Mouse (Mus musculus): ENCODE measurements around the gene Pus10. TPM values are rescaled to one million over a fixed set of nuclear protein-coding genes. Genes with fewer than 3 reads are reported as not detected.

Gene Pus10
- polyA plus RNA-seq, 1 experiment from 2014 or later: 21.5 TPM

- Histone ChIP-seq H3K27ac (ENCODE audit: low read length) (no peak overlapping the region), H3K4me3 (ENCODE audit: low read depth, low read length) (no peak overlapping the region), H3K4me2 (replicated peaks; ENCODE audit: low read depth, low read length) (no peak overlapping the region), H3K27me3 (ENCODE audit: control insufficient read depth, insufficient read depth, low read length) (no peaks in the 10 kb centered on the region), H3K36me3 (ENCODE audit: control insufficient read depth, insufficient read depth, low read length) (peaks cover 5% of the 10 kb centered on the region), H3K4me1 (ENCODE audit: control insufficient read depth, insufficient read depth, low read length) (peaks cover 3% of the 10 kb centered on the region; the same call in 1 of the 2 replicates), H3K9ac (replicated peaks; ENCODE audit: low read depth, low read length) (no peak overlapping the region), H3K9me3 (ENCODE audit: control insufficient read depth, low read depth, low read length) (no peaks in the 10 kb centered on the region)
- ATAC-seq (ENCODE audit: insufficient number of reproducible peaks, insufficient read depth, low FRiP score, low read depth): no peak
- 58% methylated on average over 3 of the region's 3 CpGs for WGBS
Observed at GRCm38 (mm10) chr11:23699414-23700095, 34.1 kb downstream of the Pus10 start.

GRCm38 (mm10) chr11:23701831-23702230, 36.4 kb downstream of the Pus10 start:
- WGBS: 86% methylated on average over 3 of the region's 3 CpGs
- Histone ChIP-seq H3K4me1 (ENCODE audit: control insufficient read depth, insufficient read depth, low read length) (peaks cover 3% of the 10 kb centered on the region; the same call in 1 of the 2 replicates), H3K27me3 (ENCODE audit: control insufficient read depth, insufficient read depth, low read length) (no peaks in the 10 kb centered on the region), H3K4me2 (replicated peaks; ENCODE audit: low read depth, low read length) (no peak overlapping the region), H3K4me3 (ENCODE audit: low read depth, low read length) (no peak overlapping the region), H3K36me3 (ENCODE audit: control insufficient read depth, insufficient read depth, low read length) (peaks cover 5% of the 10 kb centered on the region), H3K9me3 (ENCODE audit: control insufficient read depth, low read depth, low read length) (no peaks in the 10 kb centered on the region), H3K27ac (ENCODE audit: low read length) (no peak overlapping the region), H3K9ac (replicated peaks; ENCODE audit: low read depth, low read length) (no peak overlapping the region)
- no peak for ATAC-seq (ENCODE audit: insufficient number of reproducible peaks, insufficient read depth, low FRiP score, low read depth)

GRCm38 (mm10) chr11:23704604-23705294, 39.3 kb downstream of the Pus10 start:
- no peaks in the 10 kb centered on the region for H3K27me3 ChIP-seq (ENCODE audit: control insufficient read depth, insufficient read depth, low read length)
- no peak overlapping the region for H3K27ac ChIP-seq (ENCODE audit: low read length)
- 86% methylated on average over 7 of the region's 7 CpGs for WGBS
- H3K9ac ChIP-seq (replicated peaks; ENCODE audit: low read depth, low read length): no peak overlapping the region
- no peaks in the 10 kb centered on the region for H3K9me3 ChIP-seq (ENCODE audit: control insufficient read depth, low read depth, low read length)
- ATAC-seq (ENCODE audit: insufficient number of reproducible peaks, insufficient read depth, low FRiP score, low read depth): no peak
- no peak overlapping the region for H3K4me3 ChIP-seq (ENCODE audit: low read depth, low read length)
- peaks cover 3% of the 10 kb centered on the region; the same call in 1 of the 2 replicates for H3K4me1 ChIP-seq (ENCODE audit: control insufficient read depth, insufficient read depth, low read length)
- H3K36me3 ChIP-seq (ENCODE audit: control insufficient read depth, insufficient read depth, low read length): peaks cover 22% of the 10 kb centered on the region
- H3K4me2 ChIP-seq (replicated peaks; ENCODE audit: low read depth, low read length): no peak overlapping the region

GRCm38 (mm10) chr11:23712299-23712698, 46.8 kb downstream of the Pus10 start:
- H3K4me1 ChIP-seq (ENCODE audit: control insufficient read depth, insufficient read depth, low read length): no peaks in the 10 kb centered on the region
- H3K27ac ChIP-seq (ENCODE audit: low read length): no peak overlapping the region
- no peak overlapping the region for H3K4me2 ChIP-seq (replicated peaks; ENCODE audit: low read depth, low read length)
- H3K9me3 ChIP-seq (ENCODE audit: control insufficient read depth, low read depth, low read length): no peaks in the 10 kb centered on the region
- no peak for ATAC-seq (ENCODE audit: insufficient number of reproducible peaks, insufficient read depth, low FRiP score, low read depth)
- no peaks in the 10 kb centered on the region for H3K27me3 ChIP-seq (ENCODE audit: control insufficient read depth, insufficient read depth, low read length)
- 93% methylated on average over 3 of the region's 3 CpGs for WGBS
- no peak overlapping the region for H3K4me3 ChIP-seq (ENCODE audit: low read depth, low read length)
- H3K9ac ChIP-seq (replicated peaks; ENCODE audit: low read depth, low read length): no peak overlapping the region
- peaks cover 44% of the 10 kb centered on the region for H3K36me3 ChIP-seq (ENCODE audit: control insufficient read depth, insufficient read depth, low read length)

- Histone ChIP-seq H3K27me3 (ENCODE audit: control insufficient read depth, insufficient read depth, low read length) (no peaks in the 10 kb centered on the region), H3K36me3 (ENCODE audit: control insufficient read depth, insufficient read depth, low read length) (peaks cover 35% of the 10 kb centered on the region), H3K4me1 (ENCODE audit: control insufficient read depth, insufficient read depth, low read length) (no peaks in the 10 kb centered on the region), H3K4me3 (ENCODE audit: low read depth, low read length) (no peak overlapping the region), H3K4me2 (replicated peaks; ENCODE audit: low read depth, low read length) (no peak overlapping the region), H3K27ac (ENCODE audit: low read length) (no peak overlapping the region), H3K9me3 (ENCODE audit: control insufficient read depth, low read depth, low read length) (no peaks in the 10 kb centered on the region), H3K9ac (replicated peaks; ENCODE audit: low read depth, low read length) (no peak overlapping the region)
- WGBS: 93% methylated on average over 2 of the region's 2 CpGs
- ATAC-seq (ENCODE audit: insufficient number of reproducible peaks, insufficient read depth, low FRiP score, low read depth): no peak
Observed at GRCm38 (mm10) chr11:23718856-23719255, 53.4 kb downstream of the Pus10 start.

GRCm38 (mm10) chr11:23719825-23720224, 54.4 kb downstream of the Pus10 start:
- peaks cover 32% of the 10 kb centered on the region for H3K36me3 ChIP-seq (ENCODE audit: control insufficient read depth, insufficient read depth, low read length)
- no peaks in the 10 kb centered on the region for H3K4me1 ChIP-seq (ENCODE audit: control insufficient read depth, insufficient read depth, low read length)
- no peak for ATAC-seq (ENCODE audit: insufficient number of reproducible peaks, insufficient read depth, low FRiP score, low read depth)
- no peak overlapping the region for H3K9ac ChIP-seq (replicated peaks; ENCODE audit: low read depth, low read length)
- H3K4me3 ChIP-seq (ENCODE audit: low read depth, low read length): no peak overlapping the region
- 79% methylated on average over 3 of the region's 3 CpGs for WGBS
- no peaks in the 10 kb centered on the region for H3K27me3 ChIP-seq (ENCODE audit: control insufficient read depth, insufficient read depth, low read length)
- H3K4me2 ChIP-seq (replicated peaks; ENCODE audit: low read depth, low read length): no peak overlapping the region
- H3K27ac ChIP-seq (ENCODE audit: low read length): no peak overlapping the region
- no peaks in the 10 kb centered on the region for H3K9me3 ChIP-seq (ENCODE audit: control insufficient read depth, low read depth, low read length)

- 32% methylated on average over 2 of the region's 2 CpGs for WGBS
- no peak; the same call in 1 of the 2 replicates for ATAC-seq (ENCODE audit: insufficient number of reproducible peaks, insufficient read depth, low FRiP score, low read depth)
- no peak overlapping the region for H3K4me3 ChIP-seq (ENCODE audit: low read depth, low read length)
- H3K27me3 ChIP-seq (ENCODE audit: control insufficient read depth, insufficient read depth, low read length): no peaks in the 10 kb centered on the region
- peaks cover 45% of the 10 kb centered on the region for H3K36me3 ChIP-seq (ENCODE audit: control insufficient read depth, insufficient read depth, low read length)
- no peaks in the 10 kb centered on the region for H3K9me3 ChIP-seq (ENCODE audit: control insufficient read depth, low read depth, low read length)
- no peak overlapping the region for H3K27ac ChIP-seq (ENCODE audit: low read length)
- no peaks in the 10 kb centered on the region for H3K4me1 ChIP-seq (ENCODE audit: control insufficient read depth, insufficient read depth, low read length)
- H3K4me2 ChIP-seq (replicated peaks; ENCODE audit: low read depth, low read length): no peak overlapping the region
- H3K9ac ChIP-seq (replicated peaks; ENCODE audit: low read depth, low read length): no peak overlapping the region
Observed at GRCm38 (mm10) chr11:23722326-23722725, 56.9 kb downstream of the Pus10 start.

GRCm38 (mm10) chr11:23725850-23726249, 60.4 kb downstream of the Pus10 start:
- Histone ChIP-seq H3K9ac (replicated peaks; ENCODE audit: low read depth, low read length) (no peak overlapping the region), H3K4me1 (ENCODE audit: control insufficient read depth, insufficient read depth, low read length) (no peaks in the 10 kb centered on the region), H3K27me3 (ENCODE audit: control insufficient read depth, insufficient read depth, low read length) (no peaks in the 10 kb centered on the region), H3K4me3 (ENCODE audit: low read depth, low read length) (no peak overlapping the region), H3K27ac (ENCODE audit: low read length) (no peak overlapping the region), H3K4me2 (replicated peaks; ENCODE audit: low read depth, low read length) (no peak overlapping the region), H3K36me3 (ENCODE audit: control insufficient read depth, insufficient read depth, low read length) (peaks cover 27% of the 10 kb centered on the region; the same call in 1 of the 2 replicates), H3K9me3 (ENCODE audit: control insufficient read depth, low read depth, low read length) (no peaks in the 10 kb centered on the region)
- 89% methylated on average over 2 of the region's 2 CpGs for WGBS
- no peak for ATAC-seq (ENCODE audit: insufficient number of reproducible peaks, insufficient read depth, low FRiP score, low read depth)

Measured in stomach, embryonic 14.5 days (tissue).